Mouse (Mus musculus) bone marrow, adult 2 months (tissue): Measurements from ENCODE around the gene Odaph.

Experiments
- CTCF ChIP-seq: fragments of 200-500 bp; IDR thresholded peaks from 2 replicates; pipeline ENCODE4 v1.5.1; 2011; ENCODE audit warnings: low read length, control low read depth; ENCODE audit not compliant: control insufficient read depth, insufficient read depth
- POLR2A ChIP-seq: fragments of 200-500 bp; IDR thresholded peaks from 2 replicates; pipeline ENCODE4 v1.6.1; 2011; ENCODE audit warnings: low read depth, mild to moderate bottlenecking, control low read depth, low read length, borderline replicate concordance; ENCODE audit not compliant: control insufficient read depth

GRCm38 (mm10) chr5:92000770-92001169 is 13.5 kb downstream of the Odaph start:
- TF ChIP-seq POLR2A (no peak), CTCF (no peak)
